Mouse (Mus musculus) urinary bladder, adult 2 months (tissue): ENCODE data around the gene Pkp1. TPM values are rescaled to one million over a fixed set of nuclear protein-coding genes. Genes with fewer than 3 reads are reported as not detected.

Source experiments
- DNase-seq: peaks from one replicate; pipeline ENCODE4 v3.0.0; 2022; ENCODE audit warnings: low spot score
- polyA plus RNA-seq: library from polyadenylated mRNA; depleted of rRNA; stranded (reverse); fragments of >200 nt; gene quantifications from 2 replicates; pipeline ENCODE4 v1.2.3, GENCODE M21; 2012; rRNA removed

Gene Pkp1
- polyA plus RNA-seq, 1 experiment = 4.4 TPM

DNA sequence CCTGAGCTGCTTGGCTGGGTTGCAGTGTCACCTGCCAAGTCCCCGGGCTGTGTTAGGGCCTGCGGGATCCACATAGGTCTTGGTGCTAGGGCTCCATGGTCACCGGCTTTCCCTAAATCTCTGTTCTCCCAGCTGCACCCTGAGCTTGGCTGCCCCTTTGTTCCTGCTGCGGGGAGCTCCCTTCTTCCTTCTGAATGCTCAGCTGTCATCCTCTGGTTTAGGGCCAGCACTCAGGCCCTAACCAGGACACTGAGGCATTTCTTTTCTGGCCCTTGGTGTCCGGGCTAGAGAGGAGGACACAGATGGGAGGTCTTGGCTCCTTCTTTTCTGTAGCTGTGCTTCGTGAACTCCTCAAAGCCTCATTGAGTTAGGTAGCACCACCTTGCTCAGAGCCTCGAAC is 97.2 kb downstream of the Pkp1 start:
- DNase-seq = no peak

Other genes starting within 250 kb of the Pkp1 start
- gene Csrp1, start 199.1 kb downstream of the Pkp1 start, polyA plus RNA-seq = 3,856 and 5,107 TPM in 2 replicates
- gene Phlda3, start 153.1 kb downstream of the Pkp1 start, polyA plus RNA-seq = 124 and 138 TPM in 2 replicates
- 1.1 and 1.2 TPM in 2 replicates for gene Tnni1, start 139.8 kb downstream of the Pkp1 start, polyA plus RNA-seq
- gene Lad1, start 100.6 kb downstream of the Pkp1 start, polyA plus RNA-seq = 43.4 and 46.3 TPM in 2 replicates
- 274 and 426 TPM in 2 replicates for gene Tnnt2, start 82.9 kb downstream of the Pkp1 start, polyA plus RNA-seq
- gene Igfn1, start 87.1 kb upstream of the Pkp1 start, polyA plus RNA-seq = not detected in 2 replicates
- gene Tmem9, start 88.9 kb upstream of the Pkp1 start, polyA plus RNA-seq = 52.4 and 55.4 TPM in 2 replicates
- not detected in 2 replicates for gene Ascl5, start 131.6 kb upstream of the Pkp1 start, polyA plus RNA-seq
- gene Cacna1s, start 133.5 kb upstream of the Pkp1 start, polyA plus RNA-seq = 0.08 and 0.27 TPM in 2 replicates
- gene Kif21b, start 212.2 kb upstream of the Pkp1 start, polyA plus RNA-seq = 2.4 and 2.8 TPM in 2 replicates